Mouse (Mus musculus): ENCODE measurements around the gene Kif13a. TPM values are rescaled to one million over a fixed set of nuclear protein-coding genes. Genes with fewer than 3 reads are reported as not detected.

The Kif13a gene
- polyA plus RNA-seq, 1 experiment from 2014 or later = 7.6 TPM

DNA sequence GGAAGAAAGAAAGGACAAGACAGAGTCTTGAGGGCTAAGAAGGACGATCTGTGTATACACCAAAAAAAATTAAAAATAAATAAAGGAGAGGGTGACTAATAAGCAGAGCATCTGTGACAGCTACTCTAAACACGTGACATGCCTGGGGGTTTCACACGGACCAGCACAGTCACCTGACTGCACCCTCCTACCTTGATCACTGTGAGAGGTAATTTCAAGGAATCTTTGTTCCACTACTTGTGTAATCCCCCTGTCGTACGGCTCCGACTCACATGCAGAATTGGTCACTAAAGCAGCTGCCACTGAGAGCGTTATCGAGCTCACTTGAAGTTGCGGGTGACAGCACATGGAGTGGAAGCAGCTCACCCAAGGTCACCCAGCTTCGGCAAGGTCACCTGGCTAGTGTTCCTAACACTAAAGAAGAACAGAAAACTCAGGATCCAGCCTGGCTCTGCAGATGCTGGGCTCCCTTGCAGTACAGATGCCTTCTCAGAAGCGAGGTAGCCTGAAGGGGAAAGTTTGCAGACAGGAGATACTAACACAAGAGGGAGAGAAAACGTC, 20.6 kb downstream of the Kif13a start:
- Histone ChIP-seq H3K27ac (ENCODE audit: low read length) (no peak overlapping the region), H3K4me1 (ENCODE audit: control insufficient read depth, insufficient read depth, low read length) (no peaks in the 10 kb centered on the region), H3K27me3 (replicated peaks; ENCODE audit: control insufficient read depth, insufficient read depth, low read length) (no peaks in the 10 kb centered on the region), H3K9me3 (ENCODE audit: control insufficient read depth, low read length) (no peaks in the 10 kb centered on the region), H3K4me3 (ENCODE audit: low read length) (no peak overlapping the region), H3K9ac (ENCODE audit: low read depth, low read length) (no peak overlapping the region), H3K36me3 (ENCODE audit: control insufficient read depth, insufficient read depth, low read length) (0 out of 2 replicates have a peak, but pooled peaks cover 4% of the 10 kb centered on the region), H3K4me2 (ENCODE audit: low read depth, low read length) (no peak overlapping the region)
- WGBS = 62% methylated on average over 12 of the region's 12 CpGs
- ATAC-seq = no peak

DNA sequence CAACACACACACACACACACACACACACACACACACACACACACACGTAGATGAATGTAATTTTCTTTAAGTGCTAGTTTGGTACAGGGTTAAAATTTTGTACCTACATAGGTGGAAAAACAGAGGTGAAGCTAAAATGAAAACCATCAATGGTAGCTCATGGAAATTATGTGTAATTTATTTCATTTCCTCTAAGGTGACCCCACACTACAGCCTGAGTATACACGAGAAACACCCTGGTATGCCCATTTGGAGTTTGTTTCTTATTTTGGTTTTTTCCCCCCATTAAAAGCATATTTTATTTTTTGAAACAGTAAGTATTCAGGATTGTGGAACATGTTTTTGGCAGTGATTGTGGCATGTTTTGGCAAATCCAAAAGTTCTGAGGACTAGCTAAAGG, 21.3 kb downstream of the Kif13a start:
- Histone ChIP-seq H3K27me3 (replicated peaks; ENCODE audit: control insufficient read depth, insufficient read depth, low read length) (no peaks in the 10 kb centered on the region), H3K9ac (ENCODE audit: low read depth, low read length) (no peak overlapping the region), H3K9me3 (ENCODE audit: control insufficient read depth, low read length) (no peaks in the 10 kb centered on the region), H3K27ac (ENCODE audit: low read length) (no peak overlapping the region), H3K4me3 (ENCODE audit: low read length) (no peak overlapping the region), H3K4me1 (ENCODE audit: control insufficient read depth, insufficient read depth, low read length) (no peaks in the 10 kb centered on the region), H3K4me2 (ENCODE audit: low read depth, low read length) (no peak overlapping the region), H3K36me3 (ENCODE audit: control insufficient read depth, insufficient read depth, low read length) (0 out of 2 replicates have a peak, but pooled peaks cover 4% of the 10 kb centered on the region)
- ATAC-seq = no peak
- 78% methylated on average over 2 of the region's 2 CpGs for WGBS

DNA sequence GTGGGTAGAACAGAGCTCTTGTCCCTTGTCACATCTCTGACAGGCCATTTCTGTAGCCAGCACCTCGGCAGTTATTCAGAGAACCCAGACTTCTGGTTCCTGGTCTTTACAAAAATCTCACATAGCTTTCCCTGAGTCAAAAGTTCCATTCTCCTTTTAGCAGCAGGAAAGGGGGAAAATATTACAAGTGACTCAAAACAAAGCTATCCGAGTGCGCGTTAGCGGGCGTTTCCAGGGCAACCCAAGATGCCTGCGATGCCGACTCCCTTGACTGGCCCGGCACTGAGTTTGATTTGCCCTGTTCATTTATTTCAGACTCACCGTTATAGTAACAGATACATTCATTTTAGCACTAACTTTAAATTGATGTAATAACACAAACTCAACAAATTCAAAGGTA, 21.8 kb downstream of the Kif13a start:
- H3K27ac ChIP-seq (ENCODE audit: low read length) = no peak overlapping the region
- ATAC-seq = no peak
- peaks cover 2% of the 10 kb centered on the region; the same call in 1 of the 2 replicates for H3K9me3 ChIP-seq (ENCODE audit: control insufficient read depth, low read length)
- H3K9ac ChIP-seq (ENCODE audit: low read depth, low read length) = no peak overlapping the region
- WGBS = 59% methylated on average over 10 of the region's 10 CpGs
- H3K4me3 ChIP-seq (ENCODE audit: low read length) = no peak overlapping the region
- no peak overlapping the region for H3K4me2 ChIP-seq (ENCODE audit: low read depth, low read length)
- no peaks in the 10 kb centered on the region for H3K36me3 ChIP-seq (ENCODE audit: control insufficient read depth, insufficient read depth, low read length)
- no peaks in the 10 kb centered on the region for H3K4me1 ChIP-seq (ENCODE audit: control insufficient read depth, insufficient read depth, low read length)
- no peaks in the 10 kb centered on the region for H3K27me3 ChIP-seq (replicated peaks; ENCODE audit: control insufficient read depth, insufficient read depth, low read length)

DNA sequence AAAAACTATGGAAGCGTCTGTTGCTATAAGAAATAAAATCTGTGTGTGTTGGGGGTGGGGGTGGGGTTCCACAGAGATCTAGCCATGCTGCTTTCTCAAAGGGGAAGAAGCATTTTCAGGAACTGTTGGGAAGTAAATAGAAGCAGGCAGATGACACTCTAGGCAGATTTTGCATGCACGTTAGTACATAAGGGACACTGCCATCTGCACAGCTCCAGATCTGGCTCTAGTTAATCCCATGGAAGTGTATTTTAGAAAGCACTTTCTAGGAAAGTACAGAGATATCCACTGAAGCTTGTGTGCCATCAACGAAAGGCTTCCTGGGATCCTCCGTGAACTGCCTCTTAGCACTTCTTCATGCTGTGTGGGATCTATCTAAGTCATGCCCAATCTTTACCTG, 22.6 kb downstream of the Kif13a start:
- Histone ChIP-seq H3K4me3 (ENCODE audit: low read length) (no peak overlapping the region), H3K36me3 (ENCODE audit: control insufficient read depth, insufficient read depth, low read length) (no peaks in the 10 kb centered on the region), H3K9me3 (ENCODE audit: control insufficient read depth, low read length) (peaks cover 7% of the 10 kb centered on the region; the same call in 1 of the 2 replicates), H3K27me3 (replicated peaks; ENCODE audit: control insufficient read depth, insufficient read depth, low read length) (no peaks in the 10 kb centered on the region), H3K27ac (ENCODE audit: low read length) (no peak overlapping the region), H3K4me2 (ENCODE audit: low read depth, low read length) (no peak overlapping the region), H3K4me1 (ENCODE audit: control insufficient read depth, insufficient read depth, low read length) (no peaks in the 10 kb centered on the region), H3K9ac (ENCODE audit: low read depth, low read length) (no peak overlapping the region)
- 95% methylated on average over 4 of the region's 4 CpGs for WGBS
- no peak for ATAC-seq

- peaks cover 7% of the 10 kb centered on the region; the same call in 1 of the 2 replicates for H3K9me3 ChIP-seq (ENCODE audit: control insufficient read depth, low read length)
- H3K4me2 ChIP-seq (ENCODE audit: low read depth, low read length) = no peak overlapping the region
- H3K4me1 ChIP-seq (ENCODE audit: control insufficient read depth, insufficient read depth, low read length) = no peaks in the 10 kb centered on the region
- H3K27me3 ChIP-seq (replicated peaks; ENCODE audit: control insufficient read depth, insufficient read depth, low read length) = no peaks in the 10 kb centered on the region
- no peak overlapping the region for H3K9ac ChIP-seq (ENCODE audit: low read depth, low read length)
- no peak for ATAC-seq
- H3K36me3 ChIP-seq (ENCODE audit: control insufficient read depth, insufficient read depth, low read length) = no peaks in the 10 kb centered on the region
- WGBS = 88% methylated on average over 5 of the region's 5 CpGs
- H3K4me3 ChIP-seq (ENCODE audit: low read length) = no peak overlapping the region
- H3K27ac ChIP-seq (ENCODE audit: low read length) = no peak overlapping the region
These were observed 23.7 kb downstream of the Kif13a start for GRCm38 (mm10) chr13:46905971-46906370.

- no peak for ATAC-seq
- WGBS = 86% methylated on average over 14 of the region's 14 CpGs
- H3K27me3 ChIP-seq (replicated peaks; ENCODE audit: control insufficient read depth, insufficient read depth, low read length) = no peaks in the 10 kb centered on the region
These were observed 24.6 kb downstream of the Kif13a start for GRCm38 (mm10) chr13:46904982-46905621.

GRCm38 (mm10) chr13:46902568-46903255, 27.0 kb downstream of the Kif13a start:
- Histone ChIP-seq H3K4me3 (ENCODE audit: low read length) (no peak overlapping the region), H3K27ac (ENCODE audit: low read length) (no peak overlapping the region), H3K9me3 (ENCODE audit: control insufficient read depth, low read length) (peaks cover 7% of the 10 kb centered on the region; the same call in 1 of the 2 replicates), H3K4me2 (ENCODE audit: low read depth, low read length) (no peak overlapping the region), H3K36me3 (ENCODE audit: control insufficient read depth, insufficient read depth, low read length) (no peaks in the 10 kb centered on the region), H3K9ac (ENCODE audit: low read depth, low read length) (no peak overlapping the region), H3K4me1 (ENCODE audit: control insufficient read depth, insufficient read depth, low read length) (no peaks in the 10 kb centered on the region), H3K27me3 (replicated peaks; ENCODE audit: control insufficient read depth, insufficient read depth, low read length) (no peaks in the 10 kb centered on the region)
- no peak for ATAC-seq
- 77% methylated on average over 7 of the region's 7 CpGs for WGBS

More at GRCm38 (mm10) chr13:46904982-46905621, 24.6 kb downstream of the Kif13a start:
- Histone ChIP-seq H3K36me3 (ENCODE audit: control insufficient read depth, insufficient read depth, low read length) (no peaks in the 10 kb centered on the region), H3K9me3 (ENCODE audit: control insufficient read depth, low read length) (peaks cover 7% of the 10 kb centered on the region; the same call in 1 of the 2 replicates), H3K4me2 (ENCODE audit: low read depth, low read length) (no peak overlapping the region), H3K4me3 (ENCODE audit: low read length) (no peak overlapping the region), H3K9ac (ENCODE audit: low read depth, low read length) (no peak overlapping the region), H3K27ac (ENCODE audit: low read length) (no peak overlapping the region), H3K4me1 (ENCODE audit: control insufficient read depth, insufficient read depth, low read length) (no peaks in the 10 kb centered on the region)

DNA sequence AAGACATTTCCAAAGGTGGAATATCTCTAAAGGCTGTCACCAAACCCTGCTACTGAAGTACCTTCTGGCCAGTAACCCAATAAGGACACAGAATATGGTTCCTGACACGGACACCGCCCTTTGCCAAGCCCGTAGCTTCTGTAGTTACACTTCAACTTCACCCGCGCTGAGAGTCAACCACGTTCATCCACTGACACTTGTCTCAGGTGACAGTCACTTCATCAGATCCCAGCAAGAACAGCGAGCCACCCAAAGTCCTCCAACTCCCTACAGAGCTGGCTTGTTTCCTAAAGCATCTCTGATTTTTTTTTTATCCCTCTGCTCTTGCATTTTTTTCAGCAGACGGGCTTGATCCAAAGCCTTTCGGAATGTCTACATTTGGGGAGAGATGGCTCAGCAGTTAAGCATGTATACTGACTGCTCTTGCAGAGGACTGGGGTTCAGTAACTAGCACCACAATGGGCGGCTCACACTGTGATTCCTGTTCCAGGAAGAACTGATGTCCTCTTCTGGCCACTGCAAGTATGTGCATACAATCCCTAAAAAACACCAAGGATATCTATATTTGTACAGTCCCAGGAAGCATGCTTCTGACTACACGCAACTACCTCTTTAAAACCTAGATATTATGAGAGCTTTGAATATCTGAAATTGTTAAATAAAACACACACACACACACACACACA, 28.7 kb downstream of the Kif13a start:
- Histone ChIP-seq H3K4me2 (ENCODE audit: low read depth, low read length) (no peak overlapping the region), H3K4me1 (ENCODE audit: control insufficient read depth, insufficient read depth, low read length) (no peaks in the 10 kb centered on the region), H3K9ac (ENCODE audit: low read depth, low read length) (no peak overlapping the region), H3K9me3 (ENCODE audit: control insufficient read depth, low read length) (peaks cover 7% of the 10 kb centered on the region; the same call in 1 of the 2 replicates), H3K27me3 (replicated peaks; ENCODE audit: control insufficient read depth, insufficient read depth, low read length) (no peaks in the 10 kb centered on the region), H3K27ac (ENCODE audit: low read length) (no peak overlapping the region), H3K4me3 (ENCODE audit: low read length) (no peak overlapping the region), H3K36me3 (ENCODE audit: control insufficient read depth, insufficient read depth, low read length) (no peaks in the 10 kb centered on the region)
- no peak for ATAC-seq
- WGBS = 92% methylated on average over 11 of the region's 11 CpGs

DNA sequence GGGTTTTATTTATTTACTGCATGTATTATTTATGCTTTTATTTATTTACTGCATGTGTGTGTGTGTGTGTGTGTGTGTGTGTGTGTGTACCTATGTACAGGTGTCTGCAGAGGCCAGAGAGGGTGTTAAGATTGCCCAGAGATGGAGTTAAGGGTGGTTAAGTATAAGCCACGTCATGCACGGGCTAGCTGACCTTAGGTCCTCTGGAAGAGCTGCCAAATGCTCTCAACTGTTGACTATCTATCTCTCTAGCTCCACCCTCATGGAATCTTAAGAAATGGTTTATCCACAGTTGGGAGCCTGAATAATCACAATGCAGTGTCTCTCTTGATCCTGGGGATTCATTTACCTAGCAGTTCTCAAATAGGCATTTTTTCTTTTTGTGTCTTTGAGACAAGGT, 30.8 kb downstream of the Kif13a start:
- 50% methylated on average over 2 of the region's 2 CpGs for WGBS
- no peak overlapping the region for H3K4me3 ChIP-seq (ENCODE audit: low read length)
- no peaks in the 10 kb centered on the region for H3K27me3 ChIP-seq (replicated peaks; ENCODE audit: control insufficient read depth, insufficient read depth, low read length)
- H3K9ac ChIP-seq (ENCODE audit: low read depth, low read length) = no peak overlapping the region
- peaks cover 4% of the 10 kb centered on the region; the same call in 1 of the 2 replicates for H3K4me1 ChIP-seq (ENCODE audit: control insufficient read depth, insufficient read depth, low read length)
- H3K4me2 ChIP-seq (ENCODE audit: low read depth, low read length) = no peak overlapping the region
- no peak for ATAC-seq
- peaks cover 7% of the 10 kb centered on the region; the same call in 1 of the 2 replicates for H3K9me3 ChIP-seq (ENCODE audit: control insufficient read depth, low read length)
- no peak overlapping the region for H3K27ac ChIP-seq (ENCODE audit: low read length)
- H3K36me3 ChIP-seq (ENCODE audit: control insufficient read depth, insufficient read depth, low read length) = no peaks in the 10 kb centered on the region
